Mouse (Mus musculus): Measurements from ENCODE around the gene Galnt7.

Galnt7 gene

DNA sequence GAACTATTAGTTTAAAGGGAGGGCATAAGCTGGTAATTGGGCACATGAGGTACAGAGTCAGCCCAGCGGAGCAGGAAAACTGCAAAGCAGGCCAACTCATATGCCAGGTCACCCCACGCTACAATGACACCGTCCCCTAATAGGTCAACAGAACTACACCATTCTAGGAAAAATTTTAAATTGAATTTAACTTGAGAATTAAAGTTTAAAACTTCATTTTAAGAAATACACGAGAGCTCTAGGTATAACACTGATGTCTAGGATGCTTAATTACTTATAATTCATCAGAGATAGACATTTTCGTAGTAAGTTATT lies 67.7 kb downstream of the Galnt7 start:
- no peak for DNase-seq (ENCODE audit: low spot score in 2 of 2)

DNA sequence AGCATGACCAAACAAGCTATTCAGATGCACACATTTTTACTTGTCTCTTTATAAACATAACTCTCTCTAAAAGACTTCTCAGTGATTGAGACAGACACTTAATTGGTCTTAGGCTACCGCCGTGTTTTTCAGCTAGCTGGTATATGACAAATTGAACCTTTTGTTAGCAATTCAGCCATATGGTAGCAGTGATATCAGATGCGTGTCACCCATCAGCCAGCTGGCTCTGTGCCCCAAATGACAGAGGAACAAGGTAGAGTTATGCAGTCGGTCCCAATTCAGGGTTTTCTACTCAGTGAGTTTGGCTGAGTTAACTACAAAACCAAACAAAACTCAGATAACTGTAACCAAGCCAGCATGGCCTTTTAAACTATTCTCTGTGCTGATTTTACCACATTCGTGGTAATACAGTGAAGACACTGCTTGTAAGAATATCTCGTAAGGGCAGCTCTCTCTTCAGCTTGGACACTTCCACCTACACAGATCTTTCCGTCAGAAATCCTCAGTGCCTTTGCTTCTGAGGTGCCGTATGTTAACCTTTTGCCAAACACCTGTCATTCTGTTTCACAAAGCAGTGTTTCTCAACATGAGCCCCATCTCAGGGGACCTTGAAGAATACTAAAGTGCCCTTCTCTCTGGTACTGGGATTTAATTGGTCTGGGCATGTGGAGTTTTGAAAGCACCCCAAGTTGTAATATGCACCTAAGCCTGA lies 68.3 kb downstream of the Galnt7 start:
- DNase-seq (ENCODE audit: low spot score in 2 of 2) = no peak

DNA sequence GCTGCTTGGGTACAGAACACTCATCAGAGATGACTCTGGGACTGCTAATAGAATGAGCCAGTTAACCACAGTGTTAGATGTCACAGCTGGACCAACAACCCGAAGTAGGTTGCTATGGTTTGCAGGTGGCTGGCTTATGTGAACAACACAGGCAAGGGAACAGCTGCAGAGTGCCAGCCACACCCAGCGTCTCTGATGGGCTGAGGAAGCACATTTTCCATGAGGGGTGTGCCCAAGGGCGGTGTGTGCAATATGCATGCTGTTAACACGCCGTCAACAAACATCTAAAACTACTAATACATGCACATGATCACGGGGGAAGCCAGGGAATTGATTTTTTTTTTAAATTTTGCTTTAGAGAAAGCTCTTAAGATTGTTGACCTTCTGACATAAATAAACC lies 73.0 kb downstream of the Galnt7 start:
- DNase-seq (ENCODE audit: low spot score in 2 of 2) = no peak

DNA sequence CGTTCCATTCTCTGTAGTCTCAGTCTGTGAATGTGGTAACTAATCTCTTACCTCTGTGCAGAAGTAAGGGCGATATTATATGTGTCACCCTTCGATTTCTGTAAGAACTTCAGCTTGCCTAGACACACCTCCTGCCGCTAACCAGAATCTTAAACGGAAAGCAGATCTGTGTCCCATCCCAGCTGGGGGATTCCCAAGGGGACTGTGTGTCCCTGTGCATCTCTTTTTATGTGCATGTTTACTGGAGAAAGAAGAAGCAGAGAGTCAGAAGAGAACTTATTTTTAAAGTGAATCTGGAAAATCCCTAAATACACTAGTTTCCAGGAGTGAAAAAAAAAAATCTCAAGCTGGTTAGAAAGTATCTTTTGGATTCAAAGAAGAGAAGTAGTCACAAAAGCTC lies 75.5 kb downstream of the Galnt7 start:
- no peak for DNase-seq (ENCODE audit: low spot score in 2 of 2)

DNA sequence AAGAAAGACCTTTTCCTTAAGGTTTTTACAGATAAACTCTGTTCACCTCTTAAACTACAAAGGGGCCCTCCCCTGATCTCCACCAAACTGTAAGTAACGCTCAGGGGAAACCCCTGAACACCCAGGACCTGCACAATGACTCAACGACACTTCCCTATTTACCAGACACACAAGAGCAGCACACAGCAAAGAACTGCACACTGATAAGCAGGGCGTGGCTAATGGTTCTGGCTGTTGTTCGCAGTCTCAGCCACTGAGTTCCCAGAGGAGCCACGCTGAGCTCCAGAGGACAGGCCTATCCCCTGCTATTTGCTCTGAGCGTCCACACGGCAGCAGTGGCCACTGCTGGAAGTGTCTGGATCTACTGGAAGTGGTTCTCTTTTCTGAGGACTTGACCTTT lies 76.6 kb downstream of the Galnt7 start:
- peak in 1 of 2 experiments; percentile 45 for DNase-seq (ENCODE audit: low spot score in 2 of 2)

DNA sequence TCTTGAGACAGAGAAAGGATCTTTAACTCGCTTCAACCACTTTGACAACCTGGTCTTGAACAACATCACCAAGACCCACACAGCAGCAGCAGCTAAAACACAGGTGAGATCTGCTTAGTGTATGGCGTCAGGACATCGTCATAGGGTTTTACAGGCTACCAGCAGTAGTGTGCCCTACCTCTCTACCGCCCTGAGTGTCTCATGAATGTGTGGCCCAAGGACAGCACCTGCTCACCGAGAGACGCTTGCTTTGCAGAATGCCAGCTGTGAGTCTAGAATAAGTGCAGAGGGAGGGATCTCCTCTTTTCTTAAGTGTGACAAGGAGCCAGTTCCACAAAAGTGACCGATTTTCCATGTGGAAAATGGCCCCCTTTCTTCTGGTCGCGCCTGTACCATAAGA lies 77.5 kb downstream of the Galnt7 start:
- no peak for DNase-seq (ENCODE audit: low spot score in 2 of 2)

DNA sequence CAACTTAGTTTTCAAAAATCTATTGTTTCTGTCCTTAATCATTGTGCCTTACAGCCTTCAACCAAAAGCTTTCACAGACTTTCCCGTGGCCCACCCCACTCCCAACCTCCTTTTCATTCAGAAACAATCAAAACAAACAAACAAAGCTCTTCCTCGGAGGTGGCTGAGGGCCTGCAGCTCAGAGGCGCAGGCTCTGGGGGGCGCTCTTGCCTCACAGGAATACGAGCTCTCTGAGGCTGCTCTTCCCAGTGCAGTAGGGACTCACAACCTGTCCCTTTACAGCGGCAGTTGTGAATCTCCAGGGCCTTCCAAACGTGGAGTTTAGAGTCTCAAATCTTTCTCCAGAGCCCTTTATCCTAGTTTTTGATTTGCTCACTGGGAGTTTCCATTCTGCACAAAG lies 78.4 kb downstream of the Galnt7 start:
- DNase-seq (ENCODE audit: low spot score in 2 of 2) = peak in 1 of 2 experiments; percentile 50

DNA sequence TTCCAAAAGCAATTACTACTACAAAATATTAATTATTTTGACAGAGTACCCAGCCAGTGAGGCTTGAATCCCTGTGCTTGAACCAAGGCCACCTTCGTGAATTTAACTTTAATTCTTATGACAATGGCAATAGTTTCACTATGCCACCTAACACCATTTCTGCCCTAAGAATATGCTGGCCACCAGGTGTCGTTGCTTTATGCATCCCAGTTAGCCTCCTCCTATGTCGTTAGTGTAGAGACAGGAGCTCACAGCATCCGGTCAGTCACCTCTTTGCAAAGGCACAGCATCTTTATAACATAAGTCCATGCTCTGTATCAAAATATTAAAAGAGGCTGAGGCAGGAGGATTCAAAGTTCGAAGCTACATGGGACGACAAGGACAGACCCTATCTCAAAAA lies 79.0 kb downstream of the Galnt7 start:
- DNase-seq (ENCODE audit: low spot score in 2 of 2) = no peak

DNA sequence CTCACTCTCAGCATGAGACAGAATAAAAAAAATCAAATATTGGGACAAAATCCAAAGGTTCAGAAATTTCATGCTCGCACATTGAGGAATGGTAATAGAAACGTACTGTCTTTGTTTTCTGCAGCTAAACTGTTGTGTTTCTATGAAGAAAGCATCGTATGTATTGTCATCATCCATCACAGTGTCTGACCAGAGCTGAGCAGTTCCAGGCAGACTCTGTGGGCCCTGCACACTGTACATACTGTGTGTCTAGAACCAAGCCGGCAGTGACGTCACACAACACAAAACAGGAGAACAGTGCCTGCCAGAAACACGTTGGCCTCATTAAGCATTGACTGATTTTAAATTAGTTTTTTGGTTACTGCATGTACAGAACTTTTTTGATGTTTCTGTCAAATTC lies 82.9 kb downstream of the Galnt7 start:
- no peak for DNase-seq (ENCODE audit: low spot score in 2 of 2)

DNA sequence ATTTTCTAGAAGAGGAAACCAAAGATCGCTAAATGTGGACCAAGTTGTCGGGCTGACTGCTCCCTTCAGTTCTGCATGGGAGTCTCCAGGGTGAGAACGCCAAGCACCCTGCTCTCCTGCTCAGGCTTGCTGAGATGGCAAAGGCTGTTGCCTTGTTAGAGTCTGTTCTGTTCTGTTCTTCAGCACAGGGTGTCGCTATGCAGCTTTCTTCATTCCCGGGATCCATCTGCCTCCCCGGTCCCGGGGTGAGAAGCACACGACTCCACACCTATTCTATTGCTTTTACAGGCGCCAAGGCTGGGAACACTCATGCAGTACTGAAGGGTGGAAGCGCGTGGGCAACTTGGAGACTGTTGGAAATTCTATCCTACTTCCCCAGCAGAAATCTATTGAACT lies 83.4 kb downstream of the Galnt7 start:
- no peak for DNase-seq (ENCODE audit: low spot score in 2 of 2)

DNA sequence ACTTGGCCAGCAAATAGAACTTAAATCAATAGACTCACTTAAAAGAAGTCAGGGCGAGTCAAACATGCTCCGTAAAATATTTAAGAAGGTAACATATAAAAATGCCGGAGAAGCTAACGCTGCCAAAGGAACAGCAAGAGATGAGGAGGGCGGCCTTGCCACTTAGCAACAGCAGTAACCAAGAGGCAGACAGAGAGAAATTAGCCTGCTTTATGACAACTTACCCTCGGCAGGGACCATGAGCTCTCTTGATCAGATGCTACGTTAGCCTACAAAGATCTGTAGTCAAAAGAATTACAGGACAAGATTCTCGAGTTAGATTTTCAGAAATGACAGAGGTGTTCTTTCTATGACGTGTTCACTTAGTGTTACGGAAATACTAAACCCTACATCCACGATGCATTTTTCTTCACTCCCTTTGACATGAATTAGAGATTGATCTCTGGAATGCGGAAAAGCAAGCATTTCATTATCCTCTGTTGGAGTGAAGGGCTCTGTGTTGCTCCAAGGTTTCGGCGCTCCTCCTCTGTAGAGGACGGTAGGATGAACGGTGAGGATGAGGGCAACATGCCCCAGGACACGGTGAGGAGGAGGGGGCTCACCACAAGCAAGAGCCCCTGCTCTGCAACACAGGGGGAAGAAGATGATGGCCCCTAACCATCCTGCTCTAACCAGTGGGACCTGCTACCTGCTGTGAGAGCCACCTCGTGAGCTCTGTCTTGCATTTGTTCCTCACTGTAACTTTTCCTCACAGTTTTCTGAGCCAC lies 84.0 kb downstream of the Galnt7 start:
- DNase-seq (ENCODE audit: low spot score in 2 of 2) = no peak

DNA sequence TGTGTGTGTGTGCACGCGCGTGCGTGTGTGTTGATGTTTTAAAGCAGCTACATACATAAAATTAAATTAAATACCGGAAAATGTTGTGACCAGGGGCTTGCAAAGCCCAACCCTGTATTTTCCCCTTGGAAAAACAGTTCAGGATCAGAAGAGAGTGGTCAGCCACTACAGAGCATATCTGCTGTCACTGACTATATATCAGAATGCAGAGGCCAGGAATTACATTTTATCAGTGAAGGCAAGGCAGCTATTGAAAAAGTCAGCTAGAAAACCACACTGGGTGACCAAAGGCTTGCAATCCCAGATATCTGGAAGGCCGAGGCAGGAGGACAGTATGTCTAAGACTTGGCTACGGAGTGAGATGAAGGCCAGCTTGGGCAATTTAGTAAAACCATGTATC lies 84.8 kb downstream of the Galnt7 start:
- no peak for DNase-seq (ENCODE audit: low spot score in 2 of 2)

DNA sequence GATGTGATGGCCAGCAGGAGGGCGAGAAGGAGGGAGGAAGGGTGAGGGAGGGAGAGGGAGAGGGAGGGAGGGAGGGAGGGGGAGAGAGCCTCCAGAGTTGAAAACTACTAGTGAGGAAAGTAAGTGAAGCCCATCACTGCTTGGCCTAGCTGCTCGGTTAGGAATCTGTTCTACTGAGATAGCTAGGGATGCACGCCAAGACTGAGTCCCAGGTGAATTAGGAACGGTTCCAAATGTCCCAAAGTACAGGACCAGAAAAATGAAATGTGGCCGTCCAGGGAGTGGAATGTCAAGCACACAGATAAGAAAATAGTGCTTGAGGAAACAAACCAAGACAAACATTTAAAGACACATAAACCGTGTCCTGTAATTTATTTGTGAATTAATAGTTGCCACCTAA lies 87.8 kb downstream of the Galnt7 start:
- DNase-seq (ENCODE audit: low spot score in 2 of 2) = peak in 1 of 2 experiments; percentile 33

DNA sequence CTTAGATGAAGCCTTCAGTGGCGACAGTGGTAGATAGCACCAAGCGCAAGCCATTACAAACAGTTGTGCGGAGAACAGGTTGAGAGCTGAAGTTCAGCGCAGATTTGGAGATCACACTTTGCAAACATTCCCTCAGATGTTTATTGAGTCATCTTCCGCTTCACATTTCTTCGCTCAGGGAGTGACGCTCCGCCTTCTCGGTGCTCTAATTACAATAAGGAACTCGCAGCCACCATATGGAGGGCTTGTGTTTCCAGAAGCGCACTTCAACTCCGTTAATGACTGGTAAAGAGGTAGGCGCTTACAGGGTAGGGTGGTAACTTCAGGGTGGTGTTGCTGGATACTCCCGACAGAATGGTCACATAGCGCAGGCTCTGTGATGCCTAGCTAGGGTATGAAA lies 89.1 kb downstream of the Galnt7 start:
- peak in 1 of 2 experiments; percentile 38 for DNase-seq (ENCODE audit: low spot score in 2 of 2)

DNA sequence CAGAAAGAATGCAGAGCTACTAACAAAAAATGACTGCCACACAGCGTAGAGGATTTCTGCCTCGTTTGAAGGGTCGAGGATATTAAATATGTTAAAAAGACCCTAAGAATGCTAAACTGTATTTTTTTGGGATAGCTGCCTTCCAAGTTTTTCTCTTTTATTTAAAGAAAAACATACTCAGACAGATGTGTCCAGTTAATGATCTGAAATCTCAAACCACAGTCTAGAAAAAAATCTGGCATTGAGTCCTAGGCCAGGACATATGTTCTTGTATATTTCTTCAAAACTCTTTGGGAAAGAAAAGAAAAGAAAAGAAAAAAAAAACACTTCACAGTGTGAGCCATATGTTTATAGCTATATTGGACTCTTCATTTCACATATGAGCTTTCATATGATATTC lies 90.1 kb downstream of the Galnt7 start:
- DNase-seq (ENCODE audit: low spot score in 2 of 2) = no peak

DNA sequence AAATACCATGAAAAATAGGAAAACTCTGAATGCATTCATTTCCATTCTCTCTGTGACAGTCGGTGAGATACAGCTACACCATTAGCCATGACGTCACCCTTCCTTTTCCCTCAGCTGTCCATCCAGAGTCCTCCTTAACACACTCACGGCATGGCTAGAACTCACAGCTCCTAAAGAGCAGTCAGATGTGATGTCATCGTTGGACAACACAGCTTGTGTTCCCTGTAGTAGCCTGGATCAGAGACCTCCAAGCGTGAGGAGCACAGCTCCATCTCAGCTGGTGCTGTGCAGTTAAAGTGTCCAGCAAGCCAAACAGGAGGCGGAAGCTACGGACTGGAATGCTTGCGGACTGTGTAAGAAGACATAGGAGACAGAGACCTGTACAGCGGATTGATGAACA lies 91.9 kb downstream of the Galnt7 start:
- DNase-seq (ENCODE audit: low spot score in 2 of 2) = no peak

DNA sequence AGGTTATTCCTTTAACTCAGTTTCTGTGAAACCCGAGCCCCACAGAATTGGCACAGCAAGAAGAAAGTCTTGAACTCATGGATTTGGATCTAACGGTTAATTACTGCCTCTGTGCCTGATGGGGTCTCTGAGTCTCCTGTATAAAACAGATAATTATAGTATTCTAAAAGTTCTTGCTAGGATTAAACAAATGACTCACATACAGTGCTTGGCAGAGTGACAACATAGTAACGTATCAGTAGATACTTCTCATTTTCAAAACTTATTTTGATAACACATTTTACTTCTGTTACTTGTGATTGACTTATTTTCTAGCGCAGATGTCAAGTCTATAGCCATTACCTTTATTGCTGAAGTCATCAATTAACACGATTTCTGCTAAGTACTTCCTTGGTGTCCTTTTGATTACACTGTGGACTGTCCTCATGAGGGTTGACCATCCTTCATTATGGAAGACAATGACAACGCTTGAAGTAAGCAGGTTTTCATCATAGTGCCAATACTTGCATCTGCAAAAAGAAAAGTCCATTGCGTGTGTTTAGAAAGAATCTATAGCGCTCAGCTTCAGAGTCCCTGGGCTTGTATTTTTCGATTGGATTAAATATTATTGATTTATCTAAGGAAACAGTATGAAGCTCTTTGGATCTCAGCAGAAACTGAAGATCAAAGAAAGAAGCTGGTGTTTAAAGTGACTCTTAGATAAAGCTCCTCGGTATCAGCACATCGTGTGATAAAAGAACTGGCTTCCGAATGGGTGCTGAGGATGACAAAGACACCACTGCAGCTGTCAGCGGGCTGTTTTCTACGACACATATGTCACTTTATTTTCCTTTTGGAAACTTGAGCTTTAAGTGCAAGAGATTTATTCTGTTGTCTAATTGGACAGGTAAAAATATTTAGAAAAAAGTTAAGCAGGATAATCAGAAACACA lies 100.5 kb downstream of the Galnt7 start:
- peak in 1 of 2 experiments; percentile 9 for DNase-seq (ENCODE audit: low spot score in 2 of 2)

DNA sequence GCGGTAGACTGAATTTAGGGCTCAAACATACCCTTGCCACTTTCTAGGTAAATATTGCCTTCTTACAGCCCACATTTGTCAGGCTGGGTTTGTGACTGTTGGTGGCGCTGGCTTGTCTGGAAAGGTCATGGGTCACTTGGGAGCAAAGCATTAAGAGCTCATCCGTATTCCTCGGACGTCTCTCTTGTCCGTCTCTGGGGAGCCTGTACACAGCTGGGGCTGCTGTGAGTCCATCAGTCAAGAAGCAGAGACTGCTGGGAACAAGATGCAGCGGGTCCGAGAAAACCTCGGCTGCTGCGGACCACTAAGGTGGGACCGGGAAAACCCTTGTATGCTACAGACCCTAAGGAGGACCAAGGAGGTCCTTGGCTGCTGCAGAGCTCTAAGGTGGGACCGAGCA lies 105.3 kb downstream of the Galnt7 start:
- DNase-seq (ENCODE audit: low spot score in 2 of 2) = peak in 1 of 2 experiments; percentile 52

DNA sequence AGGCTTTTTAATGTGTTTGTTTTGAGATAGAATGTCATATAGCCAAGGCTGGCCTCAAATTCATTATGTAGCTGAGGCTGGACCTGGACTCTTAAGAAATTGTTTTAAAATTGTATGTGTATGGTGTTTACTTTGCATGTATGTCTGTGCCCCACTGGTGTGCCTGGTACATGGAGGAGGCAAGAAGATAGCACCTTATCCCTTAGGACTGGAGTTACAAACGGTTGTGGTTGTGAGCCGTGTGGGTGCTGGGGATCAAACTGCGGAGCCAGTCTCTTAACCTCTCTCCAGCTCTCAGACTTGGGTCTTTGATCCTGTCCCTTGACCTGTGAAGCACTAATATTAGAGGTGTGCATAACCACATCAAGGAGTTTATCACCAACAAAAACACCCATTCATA lies 106.0 kb downstream of the Galnt7 start:
- DNase-seq (ENCODE audit: low spot score in 2 of 2) = peak in 1 of 2 experiments; percentile 40

DNA sequence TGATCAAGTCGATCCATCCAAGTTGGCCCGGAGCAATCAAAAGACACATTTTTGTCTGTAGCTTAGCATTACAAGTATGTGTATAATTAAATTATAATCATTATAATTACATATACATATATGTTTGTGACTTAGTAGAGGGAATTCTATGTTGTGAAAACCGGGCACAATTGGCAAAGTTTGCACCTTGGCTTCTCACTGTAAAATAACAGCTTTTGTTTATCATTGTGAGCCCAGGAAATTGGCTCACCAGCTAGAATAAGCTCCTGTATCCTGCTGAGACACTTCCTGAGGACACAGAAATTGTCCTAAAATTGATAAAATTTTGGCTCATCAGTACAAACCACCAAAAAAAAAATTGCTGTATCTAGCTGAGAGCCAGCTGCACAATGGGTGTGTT lies 106.4 kb downstream of the Galnt7 start:
- no peak for DNase-seq (ENCODE audit: low spot score in 2 of 2)

DNA sequence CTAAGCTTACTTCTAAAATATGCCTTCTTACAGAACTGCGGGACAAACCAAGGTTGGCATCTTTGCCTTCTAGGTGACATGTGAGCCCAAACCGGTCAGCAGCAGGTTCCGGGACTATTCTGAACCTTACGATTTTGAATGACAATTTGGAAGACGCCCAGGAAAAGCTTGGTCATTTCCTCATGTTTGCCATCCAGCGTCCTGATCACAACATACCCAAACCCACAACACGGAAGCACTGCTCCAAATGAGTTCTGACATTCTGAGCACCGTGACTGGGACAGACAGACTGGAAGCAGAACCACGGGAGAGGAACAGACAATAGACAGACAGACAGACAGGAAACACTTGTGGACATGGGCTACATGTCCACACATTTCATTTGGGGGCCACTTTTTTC lies 111.4 kb downstream of the Galnt7 start:
- peak in 1 of 2 experiments; percentile 14 for DNase-seq (ENCODE audit: low spot score in 2 of 2)

DNA sequence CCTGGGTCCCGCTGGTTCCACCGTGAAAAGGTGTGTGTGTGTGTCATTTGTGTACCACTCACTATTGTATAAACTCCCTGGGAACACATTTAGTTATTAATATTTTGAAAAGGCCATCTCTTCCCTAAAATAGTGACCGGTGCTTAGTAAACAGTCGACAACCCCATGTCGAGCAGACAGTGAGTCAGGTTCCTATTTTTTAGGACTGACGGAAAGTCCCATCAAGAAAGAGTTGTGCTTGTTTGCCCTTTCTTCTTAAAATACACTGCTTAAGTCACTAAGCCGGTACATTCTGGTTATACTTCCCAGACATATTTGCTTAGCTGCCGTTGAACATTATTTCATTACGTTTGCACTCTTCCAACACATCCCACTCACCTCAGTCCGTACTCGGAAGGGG lies 111.9 kb downstream of the Galnt7 start:
- DNase-seq (ENCODE audit: low spot score in 2 of 2) = no peak

Measured in urinary bladder, postnatal 4 days (tissue).